Mouse (Mus musculus): ENCODE measurements around the gene Aasdh.

- TF ChIP-seq CTCF (IDR thresholded peaks at IDR 0.05; ENCODE audit: low read depth) (no peak), EP300 (IDR thresholded peaks at IDR 0.05; ENCODE audit: low read depth) (no peak)
Observed at GRCm38 (mm10) chr5:76855829-76856600, 49.3 kb downstream of the Aasdh start.

Measured in heart, postnatal 0 days (tissue).